Mouse (Mus musculus) erythroid progenitor cell, adult 5-6 weeks (primary cell): ENCODE data around the gene Hacd2. TPM values are rescaled to one million over a fixed set of nuclear protein-coding genes. Genes with fewer than 3 reads are reported as not detected.
A peak's percentile ranks its signal among the peaks of the same experiment; 100 is the strongest.

Source experiments
- ATAC-seq: replicated peaks from 2 replicates; pipeline ENCODE4 v1.8.0; 2016; ENCODE audit warnings: moderate number of reproducible peaks, mild to moderate bottlenecking, moderate TSS enrichment, inconsistent platforms; ENCODE audit not compliant: poor library complexity, low FRiP score, severe bottlenecking
- total RNA-seq, 2 experiments: library from RNA; stranded (forward) in 1 of 2; stranded (reverse) in 1 of 2; fragments of 150-400 nt in 1 of 2; fragments of 186-747, 209-891 nt in 1 of 2; gene quantifications; 2 replicates each; pipeline versions ENCODE4 v1.2.3 to v1.2.4; 2015 to 2017; ENCODE audit warnings: low replicate concordance in 2 of 2

Hacd2 gene
- total RNA-seq, 2 experiments from 2014 or later = 3.0 to 46.5 TPM

- no peak for ATAC-seq
Measured at GRCm38 (mm10) chr16:35004356-35004755, 17.9 kb upstream of the Hacd2 start.

DNA sequence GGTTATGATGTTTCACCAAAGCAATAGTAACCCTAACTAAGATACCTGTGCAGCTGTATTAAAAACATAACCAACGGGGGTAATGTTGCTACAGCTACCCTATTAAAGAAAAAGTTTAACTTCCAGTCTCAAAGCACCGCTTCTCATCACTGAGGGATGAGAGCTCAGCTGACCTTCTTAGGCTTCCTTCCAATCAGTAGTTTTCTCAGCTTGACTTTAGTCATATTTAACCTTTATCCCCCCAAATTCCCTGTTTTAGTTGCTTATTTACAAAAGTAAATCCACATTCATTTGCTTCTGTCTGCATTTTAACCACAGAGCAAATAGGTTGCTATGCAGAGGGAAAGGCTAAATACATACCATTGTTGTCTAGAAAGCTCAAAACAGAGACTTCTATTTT lies 17.5 kb upstream of the Hacd2 start:
- no peak for ATAC-seq

GRCm38 (mm10) chr16:35006251-35006650 lies 16.0 kb upstream of the Hacd2 start:
- ATAC-seq = no peak

DNA sequence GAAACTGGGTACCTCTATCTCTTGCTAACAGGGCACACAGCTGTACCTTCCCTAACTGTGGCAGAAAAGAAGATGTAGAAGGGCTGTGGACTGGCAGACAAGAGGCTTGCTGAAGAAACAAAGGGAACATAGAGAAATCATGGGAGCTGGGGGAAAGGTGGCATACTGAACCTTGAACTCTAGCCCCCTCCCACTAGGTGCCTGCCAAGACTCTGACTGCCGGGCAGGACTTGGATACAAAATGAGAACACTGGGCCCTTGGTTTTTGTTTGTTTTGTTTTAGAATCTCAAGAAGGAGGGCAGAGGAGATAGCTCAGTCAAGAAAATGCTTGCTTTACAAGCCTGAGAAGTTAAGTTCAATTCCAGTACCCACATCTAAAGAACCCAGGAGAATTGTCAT lies 14.9 kb upstream of the Hacd2 start:
- ATAC-seq = no peak

- no peak for ATAC-seq
Measured at GRCm38 (mm10) chr16:35008447-35008846, 13.8 kb upstream of the Hacd2 start.

DNA sequence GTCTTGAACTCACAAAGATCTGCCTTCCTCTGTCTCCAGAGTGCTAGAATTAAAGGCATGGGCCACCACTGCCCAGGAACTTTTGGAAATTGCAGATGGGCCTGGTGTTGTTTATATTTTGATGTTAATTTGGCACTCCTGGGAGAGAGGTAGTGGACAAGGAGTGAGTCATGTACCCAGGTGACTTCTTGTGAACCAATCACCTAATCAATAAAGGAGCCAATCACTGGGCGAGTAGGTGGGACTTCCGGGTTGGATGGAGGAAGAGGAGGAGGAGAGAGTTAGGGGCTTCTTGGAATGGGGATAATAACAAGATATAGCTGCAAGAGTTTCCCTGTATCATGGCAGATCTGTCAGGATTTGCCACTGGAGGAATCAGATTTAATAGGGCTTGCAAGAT lies 8.7 kb upstream of the Hacd2 start:
- no peak for ATAC-seq

DNA sequence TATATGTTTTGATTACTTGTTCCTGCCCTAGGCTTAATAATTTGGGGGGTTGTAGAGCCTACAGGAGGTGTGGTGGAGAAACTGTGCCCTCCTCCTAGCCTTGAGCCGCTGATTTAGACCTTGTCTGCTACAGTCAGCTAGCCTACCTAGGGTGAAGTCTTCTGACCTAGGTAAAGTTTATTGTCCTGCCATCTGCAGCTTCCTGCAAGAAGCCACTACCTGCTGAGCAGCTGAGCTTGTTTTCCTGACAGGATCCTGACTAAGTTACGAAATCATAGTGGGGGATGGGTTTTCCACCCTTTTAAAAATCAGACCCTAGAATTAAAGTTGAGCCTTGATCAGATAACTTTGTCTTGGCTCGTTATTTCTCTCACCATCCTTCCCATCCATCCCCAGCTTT lies 5.7 kb upstream of the Hacd2 start:
- ATAC-seq = no peak

- ATAC-seq = no peak
Measured at GRCm38 (mm10) chr16:35018470-35018974, 3.7 kb upstream of the Hacd2 start.

GRCm38 (mm10) chr16:35021903-35022241 lies 356 bp upstream of the Hacd2 start:
- ATAC-seq = peak; percentile 36; the same call in 1 of the 2 replicates

DNA sequence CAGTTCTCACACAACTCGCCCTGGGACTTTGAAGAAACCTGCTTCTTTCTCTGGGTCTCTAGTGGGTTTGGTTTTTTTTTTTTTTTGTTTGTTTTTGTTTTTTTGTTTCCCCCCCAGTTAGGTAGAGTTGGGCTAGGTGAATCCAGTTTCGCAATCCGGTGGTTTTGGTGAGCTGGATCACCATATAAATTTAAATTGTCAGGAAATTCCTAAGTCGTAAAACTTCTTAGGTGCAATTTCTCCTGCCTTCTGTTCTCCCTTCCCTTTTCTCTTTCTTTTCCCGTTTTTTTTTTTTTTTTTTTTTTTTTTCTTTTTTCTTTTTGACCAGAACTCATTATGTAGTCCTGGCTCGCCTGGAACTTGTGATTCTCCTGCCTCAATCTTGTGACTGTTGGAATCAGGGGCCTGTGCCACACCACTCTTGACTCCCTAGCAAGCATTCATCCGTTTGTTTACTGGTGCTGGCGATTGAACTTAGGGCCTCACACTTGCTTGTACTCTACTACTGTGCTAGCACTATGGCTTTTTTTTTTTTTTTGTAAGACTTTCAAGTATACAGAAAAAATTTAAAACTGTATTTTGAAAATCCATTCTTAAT lies 1.0 kb downstream of the Hacd2 start:
- no peak for ATAC-seq

GRCm38 (mm10) chr16:35024300-35024699 lies 2.1 kb downstream of the Hacd2 start:
- no peak for ATAC-seq

- ATAC-seq = no peak
Measured at GRCm38 (mm10) chr16:35025347-35025746, 3.1 kb downstream of the Hacd2 start.

- no peak for ATAC-seq
Measured at GRCm38 (mm10) chr16:35033241-35033640, 11.0 kb downstream of the Hacd2 start.

- no peak for ATAC-seq
Measured at GRCm38 (mm10) chr16:35033809-35034577, 11.8 kb downstream of the Hacd2 start.

DNA sequence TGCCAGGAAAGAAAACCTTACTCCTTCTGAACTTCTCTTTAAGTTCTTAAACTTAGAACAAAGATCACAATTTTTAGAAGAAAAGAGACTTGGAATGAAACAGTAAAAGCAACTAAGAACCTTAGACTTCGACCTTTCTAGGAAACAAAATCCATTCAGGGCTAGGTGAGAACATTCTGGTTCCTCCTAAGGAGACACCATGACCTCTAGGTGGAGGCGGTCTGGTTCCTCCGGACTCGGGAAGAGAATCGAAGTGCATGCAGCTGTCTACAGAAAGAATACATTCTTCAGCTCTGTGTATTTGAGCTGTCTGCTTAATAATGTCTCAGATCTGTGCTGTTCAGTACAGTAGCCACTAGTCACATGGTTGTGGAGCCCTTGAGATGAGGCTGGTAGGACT lies 12.7 kb downstream of the Hacd2 start:
- ATAC-seq = no peak

DNA sequence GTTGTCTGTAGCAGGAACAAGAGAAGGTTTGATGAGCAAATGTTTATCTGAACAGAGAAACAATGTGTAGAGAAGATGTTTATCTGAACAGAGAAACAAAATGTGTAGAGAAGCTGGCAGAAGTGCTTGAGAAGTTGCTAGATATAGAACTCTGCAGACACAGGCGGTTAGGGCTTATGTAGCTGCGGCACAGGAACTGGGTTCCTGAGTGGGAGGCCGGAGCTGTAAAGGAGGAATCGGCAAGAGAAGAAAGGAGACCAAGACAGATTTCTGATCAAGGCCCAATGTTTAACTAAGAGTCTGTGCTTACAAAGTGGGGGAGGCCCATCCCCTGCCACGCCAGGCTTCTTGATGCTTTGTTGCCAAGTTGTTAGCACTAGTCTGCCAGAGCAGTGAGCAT lies 14.5 kb downstream of the Hacd2 start:
- ATAC-seq = no peak

DNA sequence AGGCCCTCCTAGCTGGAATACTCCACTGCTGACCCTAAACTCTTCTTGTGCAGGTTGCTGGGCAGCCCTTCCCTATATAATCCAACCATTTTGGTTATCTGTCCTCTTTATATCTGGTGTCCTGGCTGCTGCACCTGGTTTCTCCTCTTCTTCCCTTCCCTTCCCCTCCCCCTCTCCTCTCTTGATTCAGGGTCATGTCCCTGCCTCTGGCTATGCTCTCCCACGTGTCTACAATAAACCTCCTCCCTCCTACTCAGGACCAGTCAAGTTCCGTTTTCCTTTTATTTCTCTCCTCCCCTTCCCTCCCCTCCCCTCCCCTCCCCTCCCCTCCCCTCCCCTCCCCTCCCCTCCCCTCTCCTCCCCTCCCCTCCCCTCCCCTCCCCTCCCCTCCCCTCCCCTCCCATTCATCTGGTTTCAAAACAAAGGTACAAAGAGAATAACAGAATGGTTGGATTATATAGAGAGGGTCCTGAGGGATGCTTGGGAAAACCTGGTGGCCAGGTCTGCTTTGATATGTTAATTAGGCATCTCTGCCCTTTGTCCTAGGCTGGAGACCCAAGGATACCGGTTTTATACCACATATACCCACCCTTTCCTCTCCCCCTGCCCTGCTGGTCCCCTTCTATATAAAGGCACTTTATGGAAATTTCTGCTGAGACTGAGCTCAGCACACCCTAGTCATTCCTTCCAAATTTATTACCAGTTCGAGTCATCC lies 16.3 kb downstream of the Hacd2 start:
- ATAC-seq = no peak

DNA sequence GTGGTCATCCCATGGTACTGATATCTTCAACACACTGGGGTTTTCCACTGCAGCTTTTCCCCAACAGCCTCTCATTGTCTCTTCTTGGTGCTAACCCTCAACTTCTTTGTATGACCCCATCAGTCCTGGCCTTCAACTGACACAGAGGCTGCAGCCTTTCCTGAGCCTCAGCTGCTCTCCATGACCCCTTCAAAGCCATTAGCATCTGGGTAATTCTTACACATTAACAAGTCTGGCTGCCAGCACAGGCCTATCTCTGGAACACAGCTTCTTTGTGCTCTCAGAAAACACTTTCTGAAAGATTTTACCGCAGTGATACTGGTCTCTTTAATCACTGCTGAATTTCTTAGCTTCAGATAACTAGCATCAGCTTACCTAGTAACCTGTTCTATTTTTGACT lies 17.9 kb downstream of the Hacd2 start:
- no peak for ATAC-seq

DNA sequence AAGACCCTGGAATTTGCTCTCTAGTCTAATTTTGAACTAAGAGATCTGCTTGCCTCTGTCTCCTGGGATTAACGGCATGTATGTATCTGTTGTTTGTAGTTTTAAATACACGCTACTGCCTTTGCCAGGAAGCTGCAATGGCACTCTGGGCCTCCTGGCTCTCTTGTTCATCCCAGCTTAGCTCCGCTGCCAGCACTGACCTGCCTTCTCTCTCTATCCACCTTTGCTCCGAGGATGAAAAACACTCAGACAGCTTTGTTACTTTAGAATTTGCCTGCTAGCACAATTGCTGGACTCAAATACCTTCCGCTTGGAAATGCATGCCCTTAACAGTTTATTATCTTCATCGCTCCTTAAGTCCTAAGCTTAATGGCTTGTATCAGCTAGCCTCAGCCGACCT lies 18.8 kb downstream of the Hacd2 start:
- ATAC-seq = no peak

DNA sequence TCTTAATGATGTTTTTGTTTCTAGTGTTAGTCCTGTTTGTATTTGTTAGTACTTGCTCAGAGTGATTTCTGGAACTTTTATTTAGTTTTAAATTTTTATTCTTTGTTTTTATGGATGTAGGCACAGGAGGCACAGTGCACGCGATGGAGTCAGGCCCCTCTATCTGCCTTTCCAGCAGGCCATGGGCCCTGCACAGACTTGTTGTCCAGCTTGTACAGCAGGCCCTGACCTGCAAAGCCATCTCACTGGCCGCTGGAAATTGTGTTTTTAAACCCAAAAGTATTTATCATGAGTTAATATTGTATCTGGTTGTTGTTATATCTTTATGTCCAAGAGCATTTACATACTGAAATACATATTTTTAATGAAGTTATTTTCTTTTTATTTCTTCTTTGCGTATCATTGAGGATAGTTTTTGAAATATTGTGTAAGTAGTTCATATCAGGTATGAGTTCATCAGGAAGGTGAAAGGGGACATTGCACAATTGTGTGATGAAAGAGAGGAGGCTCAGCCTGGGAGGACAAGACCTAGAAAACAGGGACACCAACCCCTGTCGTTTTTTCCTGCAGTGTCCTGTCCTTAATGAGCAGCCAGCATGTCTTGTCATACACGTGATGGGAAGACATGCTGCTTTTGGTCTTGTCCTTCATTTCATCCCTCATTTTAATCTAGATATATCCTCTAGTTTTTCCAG lies 24.0 kb downstream of the Hacd2 start:
- no peak for ATAC-seq
